Mouse (Mus musculus) lung, postnatal 14 days (tissue): Measurements from ENCODE around the gene Ermap.

Experiments used
- DNase-seq: peaks from one replicate; pipeline ENCODE4 v3.0.0; 2021

The Ermap gene

GRCm38 (mm10) chr4:119189864-119190263, at the start of gene Ermap:
Gene Ermap, minus strand, starts transcription at chr4:119190011.
- DNase-seq: no peak

DNA sequence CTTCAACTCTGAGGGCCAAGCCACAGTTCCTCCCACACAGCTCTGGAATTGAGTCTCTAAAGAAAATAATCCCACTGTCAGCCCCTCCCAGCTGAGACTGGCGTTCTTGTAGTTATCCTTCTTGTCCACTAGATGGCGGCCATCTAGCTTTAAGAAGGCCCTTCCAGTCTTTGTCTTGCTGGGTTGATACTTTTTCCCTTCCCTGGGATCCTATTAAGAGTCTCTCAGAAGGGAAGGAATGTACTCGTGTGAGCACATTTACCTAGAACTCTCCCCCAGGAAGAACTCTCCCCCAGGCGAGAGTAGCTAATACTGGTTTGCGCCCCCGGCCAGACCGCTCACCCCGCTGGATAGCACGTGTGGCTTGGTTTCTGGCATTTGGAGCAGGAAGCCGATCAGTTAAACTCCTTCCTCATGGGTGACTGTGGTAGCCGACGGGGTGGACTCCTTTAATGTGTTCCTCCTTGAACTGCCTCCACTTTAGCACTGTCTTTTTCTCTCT, 49.4 kb upstream of the Ermap start:
- peak; percentile 46 for DNase-seq

DNA sequence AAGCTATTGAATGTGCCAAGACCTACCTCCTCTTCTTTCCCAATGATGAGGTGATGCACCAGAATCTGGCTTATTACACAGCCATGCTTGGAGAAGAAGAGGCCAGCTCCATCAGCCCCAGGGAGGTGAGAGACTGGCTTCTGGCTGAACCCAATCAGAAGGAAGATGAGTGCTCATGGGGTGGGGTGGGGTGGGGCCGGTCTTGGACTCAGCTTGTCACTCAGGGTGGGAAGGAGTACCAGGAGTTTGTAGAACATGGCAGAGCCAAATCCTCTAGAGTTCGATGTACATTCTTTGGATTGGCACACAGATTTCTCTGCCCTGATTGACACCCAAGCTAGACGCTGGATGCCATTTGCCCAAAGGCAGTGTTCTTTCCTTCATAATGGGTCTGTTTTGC, 48.9 kb upstream of the Ermap start:
- no peak for DNase-seq

- no peak for DNase-seq
These were observed 44.5 kb upstream of the Ermap start for GRCm38 (mm10) chr4:119234348-119234747.

- DNase-seq: peak; percentile 31
These were observed 43.6 kb upstream of the Ermap start for GRCm38 (mm10) chr4:119233256-119233901.

GRCm38 (mm10) chr4:119232410-119233255, 42.8 kb upstream of the Ermap start, which contains the start of the genes AU022252 and P3h1:
Gene AU022252, minus strand, starts transcription at chr4:119232712.
Gene P3h1, plus strand, starts transcription at chr4:119232915.
- DNase-seq: peak; percentile 100

GRCm38 (mm10) chr4:119226751-119227150, 36.9 kb upstream of the Ermap start:
- DNase-seq: no peak

DNA sequence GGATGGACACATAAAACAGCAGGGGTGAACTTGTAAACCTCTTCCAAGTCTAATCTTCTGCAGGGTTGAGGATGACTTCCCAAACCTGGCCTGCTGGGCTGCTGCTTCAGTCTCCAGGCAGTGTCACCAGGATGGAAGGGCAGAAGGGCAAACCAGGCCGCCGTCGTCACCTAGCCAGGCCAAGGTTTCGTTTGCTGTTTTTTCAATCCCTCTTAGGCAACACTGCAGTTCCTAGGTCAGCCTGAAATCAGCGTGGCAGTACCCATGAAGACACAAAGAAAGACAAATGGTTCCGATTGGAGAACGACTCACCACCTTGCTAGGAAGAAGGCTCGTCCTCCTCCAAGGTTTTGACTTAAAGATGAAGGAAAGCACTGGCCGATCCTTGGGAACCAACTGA, 35.9 kb upstream of the Ermap start:
- DNase-seq: no peak

DNA sequence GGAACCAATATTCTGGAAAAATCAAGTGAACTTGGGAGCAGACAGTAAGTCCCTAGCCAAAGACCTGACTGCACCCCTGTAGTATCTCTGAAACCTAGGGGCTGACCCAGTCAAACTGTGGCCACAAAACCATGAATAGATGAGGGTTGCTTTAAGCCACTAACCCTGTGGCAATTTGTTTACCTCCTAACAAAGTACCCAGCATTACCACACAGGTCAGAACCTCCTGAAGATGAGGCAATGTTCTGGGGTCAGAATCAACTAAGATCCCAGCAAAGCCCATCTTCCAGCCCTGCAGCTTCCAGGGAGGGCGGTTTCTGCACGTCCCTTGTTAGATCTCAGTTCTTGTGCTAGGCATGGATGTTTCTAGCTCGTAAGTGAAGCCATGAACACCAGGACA, 34.7 kb upstream of the Ermap start:
- no peak for DNase-seq

DNA sequence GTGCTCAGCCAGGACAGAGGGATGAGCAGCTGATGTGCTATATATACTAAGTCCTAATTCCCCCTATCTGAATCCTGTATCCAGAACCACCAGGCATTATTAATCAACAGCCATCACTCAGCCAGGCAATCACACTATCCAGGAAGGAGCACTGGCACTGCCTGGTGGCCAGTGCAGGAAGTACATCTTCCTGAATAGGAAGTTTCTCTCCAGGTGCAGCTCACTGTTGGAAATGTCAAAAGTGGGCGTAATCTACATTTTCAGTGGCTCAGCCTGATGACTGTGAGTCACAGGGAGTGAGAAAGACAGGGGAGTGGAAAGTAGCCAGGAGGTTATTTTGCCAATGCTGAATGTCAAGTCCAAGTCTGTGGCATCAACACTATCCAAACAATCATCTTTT, 33.9 kb upstream of the Ermap start:
- DNase-seq: peak; percentile 17

- no peak for DNase-seq
These were observed 28.4 kb upstream of the Ermap start, which contains the start of gene Tmem269 for GRCm38 (mm10) chr4:119218169-119218568. Gene Tmem269, minus strand, starts transcription at chr4:119218217.

GRCm38 (mm10) chr4:119216667-119217066, 26.9 kb upstream of the Ermap start:
- no peak for DNase-seq

- DNase-seq: peak; percentile 70
These were observed 14.9 kb upstream of the Ermap start for GRCm38 (mm10) chr4:119204672-119205071.

- DNase-seq: no peak
These were observed 8.3 kb upstream of the Ermap start for GRCm38 (mm10) chr4:119198105-119198504.

DNA sequence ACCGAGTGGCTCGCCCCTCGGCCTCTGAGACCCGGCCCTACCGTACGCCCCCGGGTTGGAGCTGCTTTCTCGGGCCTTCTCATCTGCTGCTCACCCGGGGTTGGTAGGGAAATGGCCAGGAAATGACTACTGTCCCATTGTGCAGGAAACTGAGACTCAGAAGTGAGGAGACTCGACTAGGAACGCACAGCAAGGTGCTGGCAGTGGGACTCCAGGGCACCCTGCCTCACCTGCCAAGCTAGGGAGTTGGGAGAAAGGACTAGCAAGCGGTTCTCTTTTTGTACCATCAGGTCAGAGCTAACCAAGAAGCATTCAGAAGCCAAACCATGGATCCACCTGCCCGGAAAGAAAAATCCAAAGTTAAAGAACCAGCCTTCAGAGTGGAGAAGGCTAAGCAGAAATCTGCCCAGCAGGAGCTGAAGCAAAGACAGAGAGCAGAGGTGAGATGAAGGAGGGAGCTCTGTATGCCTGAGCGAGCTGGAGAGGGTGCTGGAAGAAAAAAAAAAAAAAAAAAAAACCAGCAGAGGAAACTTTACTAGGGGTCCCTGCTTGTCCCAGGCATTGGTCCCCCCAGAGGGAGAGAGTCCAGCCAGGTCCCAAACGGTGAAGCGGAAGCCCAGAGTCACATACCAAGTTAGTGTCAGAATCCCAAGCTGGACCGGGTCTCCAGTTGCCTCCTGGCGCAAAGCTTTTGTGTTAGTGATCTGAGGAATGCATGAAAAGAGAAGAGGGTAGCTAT, 5.9 kb upstream of the Ermap start:
- no peak for DNase-seq

DNA sequence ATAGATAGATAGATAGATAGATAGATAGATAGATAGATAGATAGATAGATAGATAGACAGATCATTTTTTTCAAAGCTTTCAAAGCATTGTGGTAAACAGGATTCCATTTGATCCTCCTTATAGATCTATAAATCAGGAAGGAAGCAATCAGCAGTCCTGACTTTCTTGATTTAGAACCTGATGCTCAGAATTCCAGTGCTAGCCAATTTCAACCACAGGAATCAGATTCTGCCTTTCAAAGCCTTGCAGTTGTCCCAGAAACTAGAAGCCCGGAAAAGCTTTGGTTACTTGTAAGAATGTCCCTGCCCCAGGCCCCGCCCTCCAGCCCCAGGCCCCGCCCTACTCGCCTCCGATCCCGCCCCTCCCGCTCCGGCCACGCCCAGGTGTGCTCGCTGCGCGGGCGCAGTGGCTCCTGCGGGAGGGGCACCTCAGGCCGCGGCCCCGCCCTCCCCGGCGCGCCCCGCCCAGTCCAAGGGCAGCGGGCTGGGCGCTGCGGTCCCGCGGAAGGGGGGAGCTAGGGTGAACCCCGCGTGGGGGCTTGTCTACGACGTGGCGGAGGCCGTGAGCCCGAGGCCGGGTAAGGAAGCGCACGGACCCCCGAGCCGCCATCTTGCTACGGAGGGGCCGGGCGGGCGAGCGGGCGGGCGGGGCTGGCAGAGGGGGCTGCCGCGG, 5.2 kb upstream of the Ermap start, which contains the start of gene Svbp:
Svbp (plus strand) TSS at position 398 of the 673 bp plus-strand sequence.
- DNase-seq: peak; percentile 92

DNA sequence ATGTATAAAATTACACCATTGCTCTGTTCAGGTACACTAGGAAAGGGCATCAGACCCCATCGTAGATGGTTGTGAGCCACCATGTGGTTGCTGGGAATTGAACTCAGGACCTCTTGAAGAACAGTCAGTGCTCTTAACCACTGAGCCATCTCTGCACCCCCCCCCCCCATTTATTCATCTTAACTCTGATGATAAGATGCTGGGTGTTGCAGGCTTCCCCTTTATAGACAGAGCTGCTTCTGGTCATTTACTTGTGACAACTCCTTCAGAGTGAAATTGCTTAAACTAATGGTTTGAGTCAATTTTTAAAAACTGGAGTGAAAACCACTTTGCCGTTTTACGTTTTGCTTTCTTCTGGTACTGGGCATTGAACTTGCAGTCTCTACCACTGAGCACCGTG, 2.9 kb upstream of the Ermap start:
- DNase-seq: no peak

- DNase-seq: no peak
These were observed 1.5 kb upstream of the Ermap start for GRCm38 (mm10) chr4:119191273-119191672.

DNA sequence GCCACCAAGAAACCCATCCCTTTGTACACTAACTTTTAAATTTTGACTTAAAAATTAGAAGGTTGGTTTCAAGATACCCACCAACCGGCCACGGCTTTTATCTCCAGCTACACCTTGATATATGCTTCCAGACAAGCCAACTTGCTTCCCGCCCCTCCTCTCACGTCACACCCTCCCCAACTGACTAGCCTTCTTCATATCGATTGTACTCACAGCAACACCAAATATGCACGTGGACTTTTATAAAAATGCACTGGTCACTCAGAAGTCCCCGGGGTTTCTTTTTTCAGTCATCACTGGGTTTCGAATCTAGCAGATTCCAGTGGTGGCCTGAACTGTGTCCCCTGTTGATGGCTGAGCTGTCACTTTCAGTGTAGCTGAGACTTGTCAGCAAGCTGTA, 807 bp upstream of the Ermap start:
- DNase-seq: no peak

DNA sequence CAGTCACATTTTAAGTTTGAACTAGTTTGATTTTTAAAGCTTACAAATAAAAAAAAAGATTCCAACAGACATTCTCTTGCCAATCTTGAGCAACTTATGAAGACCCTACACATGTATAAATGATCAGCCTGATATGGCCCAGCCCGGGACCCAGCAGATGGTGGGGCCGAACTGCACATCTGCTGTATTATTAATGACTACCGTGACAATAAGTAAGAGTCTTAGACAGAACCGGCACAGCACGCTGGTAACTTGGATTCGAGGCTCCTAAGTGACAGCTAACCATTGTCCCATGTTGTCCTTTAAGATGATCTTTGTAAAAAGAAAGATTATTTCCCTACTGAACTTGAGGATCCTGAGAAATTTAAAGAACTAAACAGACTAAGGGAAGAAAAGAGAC, 419 bp downstream of the Ermap start:
- DNase-seq: no peak

DNA sequence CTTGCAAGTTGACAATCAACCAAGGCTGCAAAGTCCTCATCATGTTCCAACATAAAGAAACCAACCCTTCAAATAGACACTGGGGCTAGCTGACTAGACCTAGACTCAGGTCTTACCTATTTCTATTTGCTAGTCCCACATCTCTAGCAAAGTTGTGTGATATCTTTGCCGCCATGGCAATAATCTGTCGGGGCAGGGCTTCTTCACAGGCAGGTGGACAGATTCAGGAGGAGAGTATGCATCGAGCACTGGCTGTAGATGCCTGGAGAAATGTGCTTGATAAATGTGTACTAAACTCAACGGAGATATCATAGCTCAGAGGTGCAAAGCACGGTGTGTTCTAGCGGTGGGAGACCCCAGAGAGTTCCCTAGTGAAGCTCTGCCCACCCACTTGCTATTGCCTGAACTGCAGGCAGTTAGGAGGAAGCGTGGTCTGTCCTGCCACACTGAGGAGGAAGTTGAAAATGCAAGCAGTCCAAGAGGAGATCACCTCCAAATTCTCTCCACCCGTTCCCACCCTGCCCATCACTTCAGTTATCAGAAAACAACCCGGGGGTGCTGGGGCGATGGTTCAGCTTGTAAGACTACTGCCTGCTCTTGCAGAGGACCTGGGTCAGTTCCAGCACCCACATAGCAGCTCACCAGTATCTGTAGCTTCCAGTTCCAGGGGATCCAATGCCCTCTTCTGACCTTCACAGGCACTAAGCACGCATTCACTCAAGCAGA, 1.6 kb downstream of the Ermap start:
- no peak for DNase-seq

DNA sequence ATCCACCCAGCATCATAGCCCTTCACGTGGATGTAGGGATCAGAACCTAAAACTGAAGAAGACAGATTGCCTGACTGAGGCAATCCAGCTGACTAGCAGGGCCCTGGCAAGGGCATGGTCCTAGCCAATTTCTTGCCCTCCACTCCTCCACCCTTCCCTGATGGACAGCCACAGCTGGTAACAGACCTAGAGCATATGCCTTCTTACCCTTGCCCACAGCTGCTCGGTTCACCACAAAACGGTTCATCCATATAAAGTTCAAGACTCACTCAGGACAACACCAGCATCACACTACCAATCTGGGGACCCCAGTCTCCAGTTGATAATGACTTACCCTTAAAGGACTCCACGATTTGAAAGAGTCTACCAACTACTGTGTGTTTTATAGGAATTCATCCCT, 4.0 kb downstream of the Ermap start:
- no peak for DNase-seq
